Mouse (Mus musculus) limb, embryonic 13.5 days (tissue): ENCODE measurements around the gene Atp5k. TPM values are rescaled to one million over a fixed set of nuclear protein-coding genes. Genes with fewer than 3 reads are reported as not detected.
A peak's percentile ranks its signal among the peaks of the same experiment; 100 is the strongest.

Source experiments
- ATAC-seq: fragments of 200-750 bp; cut with Nextera tagmentation; 2 replicates; pipeline ENCODE4 v1.8.0; 2017; ENCODE audit warnings: low read depth, moderate number of reproducible peaks, moderate TSS enrichment; ENCODE audit not compliant: low FRiP score
- H3K27ac ChIP-seq: fragments of 300-500 bp; sonication (generic); 2 replicates; pipeline ENCODE4 v1.5.1; 2015; ENCODE audit warnings: inconsistent platforms, mild to moderate bottlenecking, moderate library complexity
- H3K27me3 ChIP-seq: fragments of 300-500 bp; sonication (generic); 2 replicates; pipeline ENCODE4 v1.6.1; 2015; ENCODE audit warnings: mild to moderate bottlenecking, inconsistent platforms
- H3K36me3 ChIP-seq: fragments of 300-500 bp; sonication (generic); 2 replicates; pipeline ENCODE4 v1.6.1; 2015; ENCODE audit warnings: inconsistent platforms, mild to moderate bottlenecking, moderate library complexity
- H3K4me1 ChIP-seq: fragments of 300-500 bp; sonication (generic); 2 replicates; pipeline ENCODE4 v1.6.1; 2015; ENCODE audit warnings: inconsistent platforms
- H3K4me2 ChIP-seq: fragments of 300-500 bp; sonication (generic); replicated peaks from 2 replicates; pipeline ENCODE4 v1.6.1; 2015; ENCODE audit warnings: inconsistent platforms, mild to moderate bottlenecking, moderate library complexity
- H3K4me3 ChIP-seq: fragments of 300-500 bp; sonication (generic); 2 replicates; pipeline ENCODE4 v1.5.1; 2015; ENCODE audit warnings: moderate library complexity, mild to moderate bottlenecking, inconsistent platforms
- H3K9ac ChIP-seq: fragments of 300-500 bp; sonication (generic); 2 replicates; pipeline ENCODE4 v1.6.1; 2015; ENCODE audit warnings: mild to moderate bottlenecking, inconsistent platforms
- H3K9me3 ChIP-seq: fragments of 300-500 bp; sonication (generic); 2 replicates; pipeline ENCODE4 v1.6.1; 2016; ENCODE audit warnings: inconsistent platforms
- WGBS: fragments of 180-500 bp; shearing (Covaris S2); methylation state at CpG from one replicate; pipeline ENCODE4 v1.1.7; 2015; 5-methylcytosine and 5-hydroxymethylcytosine counted together
- polyA plus RNA-seq: library from polyadenylated mRNA; unstranded; fragments of >200 nt; fragmentation: Nextera tagmentation; extraction: Ambion mirVana; gene quantifications from 2 replicates; pipeline ENCODE4 v1.2.1, GENCODE M21; 2015

Gene Atp5k
- polyA plus RNA-seq: 399 and 403 TPM in 2 replicates

- peaks cover 33% of the 10 kb centered on the region for H3K36me3 ChIP-seq
- H3K27me3 ChIP-seq: peaks cover 11% of the 10 kb centered on the region; the same call in 1 of the 2 replicates
- H3K4me2 ChIP-seq: peak within 1 kb of the TSS; percentile 77
- ATAC-seq: peak; percentile 70
- H3K27ac ChIP-seq: no peak within 1 kb of the TSS; the same call in 1 of the 2 replicates
- peak within 1 kb of the TSS; percentile 94 for H3K4me3 ChIP-seq
- under 1% methylated on average over 42 of the region's 42 CpGs for WGBS
- no peaks in the 10 kb centered on the region for H3K9me3 ChIP-seq
- peak within 1 kb of the TSS; percentile 94 for H3K9ac ChIP-seq
- H3K4me1 ChIP-seq: peaks cover 15% of the 10 kb centered on the region
Measured at GRCm38 (mm10) chr5:108433804-108434587, at the start of gene Atp5k. Atp5k (minus strand) TSS chr5:108434448.

GRCm38 (mm10) chr5:108483006-108483405 is 48.8 kb upstream of the Atp5k start:
- H3K9ac ChIP-seq: no peak overlapping the region
- H3K4me3 ChIP-seq: no peak overlapping the region
- peaks cover 63% of the 10 kb centered on the region for H3K36me3 ChIP-seq
- 96% methylated on average over 6 of the region's 6 CpGs for WGBS
- no peak overlapping the region for H3K4me2 ChIP-seq
- no peak overlapping the region for H3K27ac ChIP-seq
- no peaks in the 10 kb centered on the region for H3K4me1 ChIP-seq
- ATAC-seq: no peak
- H3K27me3 ChIP-seq: no peaks in the 10 kb centered on the region
- no peaks in the 10 kb centered on the region for H3K9me3 ChIP-seq

- H3K9me3 ChIP-seq: no peaks in the 10 kb centered on the region
- 96% methylated on average over 3 of the region's 3 CpGs for WGBS
- H3K36me3 ChIP-seq: peaks cover 80% of the 10 kb centered on the region
- H3K9ac ChIP-seq: no peak overlapping the region
- no peak for ATAC-seq
- H3K4me1 ChIP-seq: no peaks in the 10 kb centered on the region
- H3K27ac ChIP-seq: no peak overlapping the region
- H3K27me3 ChIP-seq: no peaks in the 10 kb centered on the region
- no peak overlapping the region for H3K4me3 ChIP-seq
- H3K4me2 ChIP-seq: no peak overlapping the region
Measured at GRCm38 (mm10) chr5:108475977-108476376, 41.7 kb upstream of the Atp5k start.

- H3K36me3 ChIP-seq: peaks cover 74% of the 10 kb centered on the region
- H3K9ac ChIP-seq: no peak overlapping the region
- H3K9me3 ChIP-seq: no peaks in the 10 kb centered on the region
- 92% methylated on average over 4 of the region's 4 CpGs for WGBS
- no peaks in the 10 kb centered on the region for H3K27me3 ChIP-seq
- no peaks in the 10 kb centered on the region for H3K4me1 ChIP-seq
- ATAC-seq: no peak
- no peak overlapping the region for H3K4me3 ChIP-seq
- H3K4me2 ChIP-seq: no peak overlapping the region
- no peak overlapping the region for H3K27ac ChIP-seq
Measured at GRCm38 (mm10) chr5:108473737-108474136, 39.5 kb upstream of the Atp5k start.

- no peak overlapping the region for H3K27ac ChIP-seq
- H3K9ac ChIP-seq: no peak overlapping the region
- H3K4me1 ChIP-seq: peaks cover 7% of the 10 kb centered on the region; the same call in 1 of the 2 replicates
- 57% methylated on average over 7 of the region's 7 CpGs for WGBS
- no peaks in the 10 kb centered on the region for H3K9me3 ChIP-seq
- ATAC-seq: no peak
- no peak overlapping the region for H3K4me2 ChIP-seq
- no peak overlapping the region for H3K4me3 ChIP-seq
- peaks cover 38% of the 10 kb centered on the region for H3K36me3 ChIP-seq
- H3K27me3 ChIP-seq: no peaks in the 10 kb centered on the region
Measured at GRCm38 (mm10) chr5:108469617-108470016, 35.4 kb upstream of the Atp5k start.

GRCm38 (mm10) chr5:108466647-108467046 is 32.4 kb upstream of the Atp5k start:
- no peak overlapping the region for H3K9ac ChIP-seq
- H3K4me3 ChIP-seq: no peak overlapping the region
- ATAC-seq: no peak
- H3K27ac ChIP-seq: no peak overlapping the region
- H3K36me3 ChIP-seq: peaks cover 8% of the 10 kb centered on the region
- H3K4me2 ChIP-seq: no peak overlapping the region
- 90% methylated on average over 1 of the region's 1 CpGs for WGBS
- H3K4me1 ChIP-seq: peaks cover 33% of the 10 kb centered on the region
- no peaks in the 10 kb centered on the region for H3K27me3 ChIP-seq
- no peaks in the 10 kb centered on the region for H3K9me3 ChIP-seq

GRCm38 (mm10) chr5:108465131-108465891 is 31.1 kb upstream of the Atp5k start:
- Histone ChIP-seq H3K27me3 (no peaks in the 10 kb centered on the region), H3K36me3 (peaks cover 4% of the 10 kb centered on the region; the same call in 1 of the 2 replicates), H3K4me3 (no peak overlapping the region), H3K4me2 (no peak overlapping the region), H3K9ac (no peak overlapping the region), H3K4me1 (peaks cover 36% of the 10 kb centered on the region), H3K27ac (no peak overlapping the region), H3K9me3 (no peaks in the 10 kb centered on the region)
- no peak for ATAC-seq
- 86% methylated on average over 6 of the region's 6 CpGs for WGBS

GRCm38 (mm10) chr5:108462446-108462845 is 28.2 kb upstream of the Atp5k start:
- peaks cover 36% of the 10 kb centered on the region for H3K4me1 ChIP-seq

GRCm38 (mm10) chr5:108461082-108462065 is 27.1 kb upstream of the Atp5k start, which contains the start of gene Pcgf3:
Pcgf3 (plus strand) TSS chr5:108461232.
- H3K9me3 ChIP-seq: no peaks in the 10 kb centered on the region
- under 1% methylated on average over 51 of the region's 62 CpGs for WGBS
- H3K9ac ChIP-seq: peak within 1 kb of the TSS; percentile 99
- peaks cover 34% of the 10 kb centered on the region for H3K4me1 ChIP-seq
- H3K27me3 ChIP-seq: peaks cover 22% of the 10 kb centered on the region; the same call in 1 of the 2 replicates
- H3K36me3 ChIP-seq: peaks cover 4% of the 10 kb centered on the region; the same call in 1 of the 2 replicates
- H3K4me2 ChIP-seq: peak within 1 kb of the TSS; percentile 100
- H3K27ac ChIP-seq: peak within 1 kb of the TSS; percentile 77
- peak; percentile 98 for ATAC-seq
- H3K4me3 ChIP-seq: peak within 1 kb of the TSS; percentile 96

More at GRCm38 (mm10) chr5:108462446-108462845, 28.2 kb upstream of the Atp5k start:
- Histone ChIP-seq H3K27me3 (peaks cover 22% of the 10 kb centered on the region; the same call in 1 of the 2 replicates), H3K9ac (peak overlapping the region; percentile 99), H3K4me3 (peak overlapping the region; percentile 96), H3K4me2 (peak overlapping the region; percentile 100), H3K36me3 (peaks cover 4% of the 10 kb centered on the region; the same call in 1 of the 2 replicates), H3K27ac (no peak overlapping the region; the same call in 1 of the 2 replicates), H3K9me3 (no peaks in the 10 kb centered on the region)
- WGBS: 56% methylated on average over 4 of the region's 4 CpGs
- no peak for ATAC-seq

- H3K9me3 ChIP-seq: no peaks in the 10 kb centered on the region
- ATAC-seq: no peak
- H3K4me3 ChIP-seq: peak overlapping the region; percentile 96
- no peak overlapping the region for H3K27ac ChIP-seq
- H3K27me3 ChIP-seq: peaks cover 22% of the 10 kb centered on the region; the same call in 1 of the 2 replicates
- H3K9ac ChIP-seq: 0 out of 2 replicates have a peak overlapping the region, but pooled peaks have one; percentile 31
- H3K4me2 ChIP-seq: peak overlapping the region; percentile 100
- H3K4me1 ChIP-seq: peaks cover 29% of the 10 kb centered on the region
- whole genome bisulfite sequencing: 38% methylated on average over 6 of the region's 6 CpGs
- H3K36me3 ChIP-seq: no peaks in the 10 kb centered on the region
Measured at GRCm38 (mm10) chr5:108460461-108460860, 26.2 kb upstream of the Atp5k start.

GRCm38 (mm10) chr5:108458706-108459105 is 24.5 kb upstream of the Atp5k start:
- Histone ChIP-seq H3K4me3 (no peak overlapping the region), H3K4me2 (no peak overlapping the region), H3K9ac (no peak overlapping the region), H3K4me1 (peaks cover 20% of the 10 kb centered on the region), H3K27ac (no peak overlapping the region), H3K27me3 (peaks cover 22% of the 10 kb centered on the region; the same call in 1 of the 2 replicates), H3K36me3 (no peaks in the 10 kb centered on the region), H3K9me3 (no peaks in the 10 kb centered on the region)
- ATAC-seq: no peak
- WGBS: 78% methylated on average over 2 of the region's 2 CpGs
